Mouse (Mus musculus): ENCODE data around the gene Eif4e3. TPM values are rescaled to one million over a fixed set of nuclear protein-coding genes. Genes with fewer than 3 reads are reported as not detected.
A peak's percentile ranks its signal among the peaks of the same experiment; 100 is the strongest.

Eif4e3 gene
- polyA plus RNA-seq, 2 experiments from 2014 or later, result 27.0 TPM

- no peak for ATAC-seq
Observed at GRCm38 (mm10) chr6:99663232-99663631, 3.3 kb downstream of the Eif4e3 start.

GRCm38 (mm10) chr6:99660443-99660842 is 6.1 kb downstream of the Eif4e3 start:
- ATAC-seq, result peak; percentile 48

- peak; percentile 40 for ATAC-seq
Observed at GRCm38 (mm10) chr6:99658586-99658985, 8.0 kb downstream of the Eif4e3 start.

GRCm38 (mm10) chr6:99656088-99656487 is 10.5 kb downstream of the Eif4e3 start:
- no peak for ATAC-seq

- ATAC-seq, result peak; percentile 93
Observed at GRCm38 (mm10) chr6:99655488-99655887, 11.1 kb downstream of the Eif4e3 start.

GRCm38 (mm10) chr6:99654343-99654742 is 12.2 kb downstream of the Eif4e3 start:
- ATAC-seq, result no peak

GRCm38 (mm10) chr6:99652341-99652740 is 14.2 kb downstream of the Eif4e3 start:
- ATAC-seq, result no peak

GRCm38 (mm10) chr6:99649307-99649706 is 17.3 kb downstream of the Eif4e3 start:
- no peak for ATAC-seq

GRCm38 (mm10) chr6:99646344-99646743 is 20.2 kb downstream of the Eif4e3 start:
- peak; percentile 85 for ATAC-seq

GRCm38 (mm10) chr6:99644876-99645275 is 21.7 kb downstream of the Eif4e3 start:
- ATAC-seq, result peak; percentile 58

- ATAC-seq, result no peak
Observed at GRCm38 (mm10) chr6:99644386-99644785, 22.2 kb downstream of the Eif4e3 start.

GRCm38 (mm10) chr6:99643439-99644199 is 23.0 kb downstream of the Eif4e3 start:
- peak; percentile 51 for ATAC-seq

- peak; percentile 49 for ATAC-seq
Observed at GRCm38 (mm10) chr6:99637456-99637855, 29.1 kb downstream of the Eif4e3 start.

- no peak for ATAC-seq
Observed at GRCm38 (mm10) chr6:99636801-99637200, 29.8 kb downstream of the Eif4e3 start.

GRCm38 (mm10) chr6:99636121-99636520 is 30.4 kb downstream of the Eif4e3 start:
- ATAC-seq, result no peak

GRCm38 (mm10) chr6:99632121-99632980 is 34.2 kb downstream of the Eif4e3 start:
- ATAC-seq, result no peak

GRCm38 (mm10) chr6:99631637-99632036 is 34.9 kb downstream of the Eif4e3 start:
- ATAC-seq, result no peak

- ATAC-seq, result no peak
Observed at GRCm38 (mm10) chr6:99629726-99630458, 36.7 kb downstream of the Eif4e3 start.

GRCm38 (mm10) chr6:99626347-99626746 is 40.2 kb downstream of the Eif4e3 start:
- ATAC-seq, result no peak

- ATAC-seq, result no peak
Observed at GRCm38 (mm10) chr6:99625803-99626202, 40.8 kb downstream of the Eif4e3 start.

- ATAC-seq, result no peak
Observed at GRCm38 (mm10) chr6:99625306-99625705, 41.3 kb downstream of the Eif4e3 start.

GRCm38 (mm10) chr6:99624542-99624941 is 42.0 kb downstream of the Eif4e3 start:
- ATAC-seq, result no peak

GRCm38 (mm10) chr6:99623641-99624040 is 42.9 kb downstream of the Eif4e3 start:
- no peak for ATAC-seq
